Mouse (Mus musculus) midbrain, embryonic 16.5 days (tissue): ENCODE results near the gene Hsfy2. TPM values are rescaled to one million over a fixed set of nuclear protein-coding genes. Genes with fewer than 3 reads are reported as not detected.

Experiments used
- ATAC-seq: fragments of 200-750 bp; cut with Nextera tagmentation; 2 replicates; pipeline ENCODE4 v1.8.0; 2017; ENCODE audit warnings: moderate TSS enrichment
- H3K27ac ChIP-seq: fragments of 300-500 bp; sonication (generic); 2 replicates; pipeline ENCODE4 v1.5.1; 2014; ENCODE audit warnings: mild to moderate bottlenecking, low read length, mixed read lengths
- H3K27me3 ChIP-seq: fragments of 300-500 bp; sonication (generic); 2 replicates; pipeline ENCODE4 v1.6.1; 2014; ENCODE audit warnings: low read depth, low read length, mixed read lengths; ENCODE audit not compliant: control insufficient read depth, insufficient read depth
- H3K36me3 ChIP-seq: fragments of 300-500 bp; sonication (generic); 2 replicates; pipeline ENCODE4 v1.6.1; 2014; ENCODE audit warnings: mild to moderate bottlenecking, low read length, moderate library complexity, mixed read lengths; ENCODE audit not compliant: control insufficient read depth, insufficient read depth
- H3K4me1 ChIP-seq: fragments of 300-500 bp; sonication (generic); 2 replicates; pipeline ENCODE4 v1.6.1; 2014; ENCODE audit warnings: mild to moderate bottlenecking, low read length, mixed read lengths; ENCODE audit not compliant: control insufficient read depth, insufficient read depth
- H3K4me2 ChIP-seq: fragments of 300-500 bp; sonication (generic); 2 replicates; pipeline ENCODE4 v1.6.1; 2014; ENCODE audit warnings: mild to moderate bottlenecking, low read length, mixed read lengths
- H3K4me3 ChIP-seq: fragments of 300-500 bp; sonication (generic); 2 replicates; pipeline ENCODE4 v1.5.1; 2014; ENCODE audit warnings: low read depth, mild to moderate bottlenecking, low read length, moderate library complexity, mixed read lengths
- H3K9ac ChIP-seq: fragments of 300-500 bp; sonication (generic); 2 replicates; pipeline ENCODE4 v1.6.1; 2014; ENCODE audit warnings: low read depth, low read length, mixed read lengths
- H3K9me3 ChIP-seq: fragments of 300-500 bp; sonication (generic); replicated peaks from 2 replicates; pipeline ENCODE4 v1.6.1; 2014; ENCODE audit warnings: mild to moderate bottlenecking, low read length, mixed read lengths; ENCODE audit not compliant: control insufficient read depth, poor library complexity, severe bottlenecking
- WGBS: fragments of 180-500 bp; shearing (Covaris S2); extraction: QIAGEN DNeasy Blood & Tissue Kit; methylation state at CpG from one replicate; pipeline ENCODE4 v1.1.7; 2014; 5-methylcytosine and 5-hydroxymethylcytosine counted together
- polyA plus RNA-seq: library from polyadenylated mRNA; unstranded; fragments of >200 nt; fragmentation: Nextera tagmentation; extraction: Ambion mirVana; gene quantifications from 2 replicates; pipeline ENCODE4 v1.2.1, GENCODE M21; 2015

Gene Hsfy2
- polyA plus RNA-seq, 1 experiment from 2014 or later: not detected

GRCm38 (mm10) chr1:56626824-56627223 is 10.4 kb downstream of the Hsfy2 start:
- H3K36me3 ChIP-seq: no peaks in the 10 kb centered on the region
- ATAC-seq: no peak
- H3K4me1 ChIP-seq: no peaks in the 10 kb centered on the region
- no peak overlapping the region for H3K27ac ChIP-seq
- 86% methylated on average over 7 of the region's 7 CpGs for WGBS
- no peak overlapping the region for H3K9ac ChIP-seq
- no peak overlapping the region for H3K4me3 ChIP-seq
- H3K9me3 ChIP-seq: no peaks in the 10 kb centered on the region
- no peaks in the 10 kb centered on the region for H3K27me3 ChIP-seq
- H3K4me2 ChIP-seq: no peak overlapping the region

- no peaks in the 10 kb centered on the region for H3K9me3 ChIP-seq
- no peaks in the 10 kb centered on the region for H3K27me3 ChIP-seq
- 90% methylated on average over 3 of the region's 3 CpGs for WGBS
- no peak overlapping the region for H3K9ac ChIP-seq
- H3K36me3 ChIP-seq: no peaks in the 10 kb centered on the region
- H3K4me3 ChIP-seq: no peak overlapping the region
- H3K27ac ChIP-seq: no peak overlapping the region
- H3K4me2 ChIP-seq: no peak overlapping the region
- H3K4me1 ChIP-seq: no peaks in the 10 kb centered on the region
- ATAC-seq: no peak
Measured at GRCm38 (mm10) chr1:56624304-56624703, 12.9 kb downstream of the Hsfy2 start.

DNA sequence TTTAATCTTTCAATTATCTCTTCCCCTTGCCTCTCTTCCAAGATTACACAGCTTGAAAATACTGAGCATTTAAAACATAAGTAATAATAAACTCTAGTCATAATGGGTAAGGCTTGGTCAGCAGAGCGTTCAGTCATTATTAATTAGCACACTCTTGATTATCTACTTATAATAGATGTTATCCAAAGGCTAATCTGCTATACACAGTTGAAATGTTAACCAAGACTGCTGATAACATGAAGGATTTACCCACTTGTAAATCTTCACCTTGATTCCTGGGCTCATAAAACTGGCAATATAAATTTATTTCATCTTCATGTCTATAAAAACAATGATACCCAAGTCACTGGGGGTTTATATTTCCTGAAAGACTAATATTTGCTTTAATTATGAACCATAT is 24.9 kb downstream of the Hsfy2 start:
- H3K4me2 ChIP-seq: no peak overlapping the region
- no peaks in the 10 kb centered on the region for H3K4me1 ChIP-seq
- 78% methylated on average over 1 of the region's 1 CpGs for WGBS
- no peaks in the 10 kb centered on the region for H3K27me3 ChIP-seq
- H3K9me3 ChIP-seq: no peaks in the 10 kb centered on the region
- H3K9ac ChIP-seq: no peak overlapping the region
- H3K36me3 ChIP-seq: no peaks in the 10 kb centered on the region
- no peak overlapping the region for H3K4me3 ChIP-seq
- ATAC-seq: no peak
- no peak overlapping the region for H3K27ac ChIP-seq
